Mouse (Mus musculus): Measurements from ENCODE around the gene Iqschfp. TPM values are rescaled to one million over a fixed set of nuclear protein-coding genes. Genes with fewer than 3 reads are reported as not detected.

Gene Iqschfp
- total RNA-seq, 2 experiments from 2014 or later = not detected

- DNase-seq (ENCODE audit: low spot score) = no peak
Measured at GRCm38 (mm10) chr3:68202162-68202902, 310.3 kb downstream of the Iqschfp start.

- no peak for DNase-seq (ENCODE audit: low spot score)
Measured at GRCm38 (mm10) chr3:68203934-68204467, 312.0 kb downstream of the Iqschfp start.

DNA sequence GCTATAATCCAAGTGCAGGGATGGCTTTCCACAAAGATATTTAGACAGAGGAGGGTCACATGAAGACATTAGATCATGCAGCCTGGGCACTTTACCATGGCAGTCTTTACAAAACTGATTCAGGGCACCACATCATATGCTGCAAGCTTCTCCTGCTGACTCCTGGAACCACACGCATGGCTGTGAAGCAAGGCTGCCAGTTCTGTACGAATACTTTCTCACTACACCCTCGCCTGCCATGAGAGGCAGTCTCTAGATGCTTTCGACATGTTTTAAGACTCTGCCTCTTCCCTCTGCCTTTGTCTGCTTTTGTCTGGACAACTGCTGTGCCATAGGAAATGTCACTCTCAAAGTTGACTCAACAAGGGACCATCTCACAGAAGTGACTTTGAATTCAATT lies 318.4 kb downstream of the Iqschfp start:
- no peak for DNase-seq (ENCODE audit: low spot score)

DNA sequence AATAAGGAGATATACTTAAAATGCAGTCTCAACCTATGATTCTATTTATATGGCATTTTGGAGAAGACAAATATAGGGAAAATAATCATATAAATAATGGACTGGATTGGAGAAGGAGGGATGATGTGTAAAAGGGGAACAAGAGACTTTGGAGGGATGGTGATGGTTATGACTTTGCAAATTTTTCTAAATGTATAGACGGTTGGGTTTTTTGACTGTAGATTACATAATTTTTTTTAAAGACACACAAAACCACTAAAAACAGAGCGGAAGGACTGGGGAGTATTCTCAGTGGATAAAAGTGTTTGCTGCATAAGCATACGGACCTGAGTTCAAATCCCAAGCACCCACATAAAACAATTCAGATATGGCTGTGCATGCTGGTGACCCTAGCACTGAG lies 329.4 kb downstream of the Iqschfp start:
- DNase-seq (ENCODE audit: low spot score) = no peak

GRCm38 (mm10) chr3:68239887-68240286 lies 347.9 kb downstream of the Iqschfp start:
- no peak for DNase-seq (ENCODE audit: low spot score)

DNA sequence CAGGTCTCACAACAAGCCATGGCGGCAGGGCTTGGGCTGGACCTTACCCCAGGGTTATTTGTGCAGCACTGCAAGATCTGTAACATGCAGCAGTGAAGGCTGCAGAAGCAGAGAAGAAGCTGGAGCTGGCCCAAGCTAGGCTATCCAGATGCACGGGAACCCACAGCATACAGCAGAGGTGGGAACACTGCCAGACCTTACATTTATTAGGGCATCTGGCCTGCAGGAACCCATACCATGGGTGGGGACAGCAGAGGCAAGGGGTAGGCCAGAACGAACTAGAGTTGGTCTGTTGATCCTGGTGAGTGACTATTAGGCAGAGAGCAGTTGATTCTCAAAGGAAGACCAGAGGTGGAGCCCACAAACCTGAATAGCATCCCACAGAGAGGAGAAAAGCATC lies 351.2 kb downstream of the Iqschfp start:
- DNase-seq (ENCODE audit: low spot score) = no peak

DNA sequence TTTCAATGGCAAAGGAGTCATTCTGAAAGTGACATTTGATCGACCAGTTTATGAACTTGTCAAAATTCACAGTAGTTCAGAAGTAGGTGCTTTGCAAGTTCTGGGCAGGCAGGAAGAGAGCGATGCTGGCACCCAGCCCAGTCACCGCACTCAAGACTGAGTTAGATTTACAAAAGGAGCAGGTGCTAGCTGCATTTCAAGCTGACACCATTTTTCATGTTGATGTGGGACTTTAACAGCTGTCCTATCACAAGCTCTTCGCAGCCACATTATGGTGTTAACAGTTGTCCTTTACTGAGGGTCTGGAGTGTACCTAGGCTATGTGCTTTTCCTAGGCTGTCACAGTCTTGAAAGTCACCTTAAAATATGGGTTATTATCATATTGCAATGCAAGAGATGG lies 354.1 kb downstream of the Iqschfp start:
- DNase-seq (ENCODE audit: low spot score) = no peak

GRCm38 (mm10) chr3:68250589-68250988 lies 358.6 kb downstream of the Iqschfp start:
- no peak for DNase-seq (ENCODE audit: low spot score)

GRCm38 (mm10) chr3:68252335-68252734 lies 360.3 kb downstream of the Iqschfp start:
- no peak for DNase-seq (ENCODE audit: low spot score)

DNA sequence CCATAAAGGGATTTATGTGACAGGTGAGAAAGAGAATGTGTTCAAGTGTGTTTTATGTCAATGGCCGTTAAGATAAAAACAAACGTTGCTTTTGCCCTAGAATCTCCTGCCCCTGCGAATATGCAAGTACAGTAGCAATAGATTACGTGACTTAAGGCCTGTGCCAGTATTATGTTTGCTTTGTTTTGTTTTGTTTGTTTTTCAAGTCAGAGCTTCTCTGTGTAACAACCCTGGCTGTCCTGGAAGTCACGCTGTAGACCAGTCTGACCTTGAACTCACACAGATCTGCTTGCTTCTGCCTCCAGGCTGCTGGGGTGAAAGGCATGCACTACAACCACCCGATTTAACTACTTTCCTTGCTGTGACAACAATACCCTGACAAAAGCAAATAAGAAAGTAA lies 370.3 kb downstream of the Iqschfp start:
- DNase-seq (ENCODE audit: low spot score) = no peak

DNA sequence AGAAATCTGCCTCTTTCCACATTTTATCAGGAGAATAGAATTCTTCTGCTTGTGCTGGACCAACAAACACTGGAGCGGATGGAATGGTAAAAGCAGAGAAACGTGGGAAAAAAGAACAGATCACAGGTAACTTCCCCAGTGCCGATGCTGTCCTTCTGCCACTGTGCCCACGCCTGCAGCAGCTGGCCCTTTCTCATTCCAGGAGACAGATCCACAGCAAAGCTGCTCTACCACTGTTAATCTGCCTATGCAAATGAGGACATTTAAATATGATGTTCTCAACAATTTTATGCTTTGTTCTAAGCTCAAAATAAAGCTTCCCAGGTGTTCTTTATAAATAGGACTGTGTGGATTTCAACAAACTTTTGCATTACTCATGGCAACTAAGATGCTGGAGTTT lies 375.9 kb downstream of the Iqschfp start:
- DNase-seq (ENCODE audit: low spot score) = no peak

- no peak for DNase-seq (ENCODE audit: low spot score)
Measured at GRCm38 (mm10) chr3:68269251-68269650, 377.2 kb downstream of the Iqschfp start.

DNA sequence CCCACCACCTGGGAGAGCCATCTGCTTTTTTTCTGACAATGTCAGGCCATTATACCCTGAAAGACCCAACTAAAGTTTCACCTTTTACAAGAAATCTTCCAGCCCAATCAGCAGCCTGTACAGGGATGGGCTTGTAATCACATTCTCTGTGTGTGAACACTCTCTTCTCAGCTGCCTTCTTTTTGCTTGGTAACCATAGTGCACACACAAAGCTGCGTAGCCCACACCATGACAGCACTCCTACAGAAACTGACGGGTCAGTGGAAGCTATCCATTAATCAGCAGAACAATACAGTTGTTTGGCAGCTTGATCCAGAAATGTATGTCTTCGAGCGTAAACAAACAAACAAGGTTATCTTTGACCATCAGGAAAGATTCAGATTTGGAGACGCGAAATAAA lies 378.2 kb downstream of the Iqschfp start:
- no peak for DNase-seq (ENCODE audit: low spot score)

DNA sequence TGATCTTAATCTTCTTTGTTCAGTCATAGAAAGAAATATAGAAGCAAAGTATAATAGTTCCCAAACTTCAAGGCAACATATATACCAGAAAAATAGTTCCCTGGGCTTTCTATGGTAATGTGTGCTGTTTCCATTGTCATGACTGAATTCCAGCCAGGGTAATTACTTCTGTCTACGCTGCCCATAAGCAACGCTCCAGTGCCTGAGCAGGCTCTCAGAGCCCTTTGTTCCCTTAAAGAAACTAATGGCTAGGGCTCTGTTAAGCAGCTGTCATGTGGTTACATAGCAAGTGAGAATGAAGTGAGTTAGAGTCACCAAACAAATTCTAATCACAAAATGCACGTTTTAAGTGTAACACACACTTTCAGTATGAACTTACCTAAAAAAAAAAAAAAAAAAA lies 379.4 kb downstream of the Iqschfp start:
- DNase-seq (ENCODE audit: low spot score) = no peak

DNA sequence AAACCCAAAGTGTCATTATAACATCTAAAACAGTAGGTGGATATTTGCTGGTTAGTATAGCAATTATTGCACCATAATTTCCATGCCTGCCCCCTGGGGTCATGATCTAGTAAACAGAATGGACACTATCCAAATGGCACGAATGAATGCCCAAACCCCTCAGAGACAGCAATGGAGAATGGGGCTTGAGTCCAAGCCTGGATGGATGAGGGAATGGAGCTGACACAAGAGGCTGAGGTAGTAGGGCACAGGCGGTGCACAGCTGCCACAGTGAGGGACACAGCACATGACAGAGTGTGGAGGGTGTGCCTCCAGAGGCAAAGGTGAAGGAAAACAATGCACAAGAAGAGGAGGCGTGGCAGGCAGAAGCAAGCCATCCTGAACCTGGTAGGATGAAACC lies 379.8 kb downstream of the Iqschfp start:
- DNase-seq (ENCODE audit: low spot score) = no peak

- DNase-seq (ENCODE audit: low spot score) = no peak
Measured at GRCm38 (mm10) chr3:68282844-68283594, 391.0 kb downstream of the Iqschfp start.

DNA sequence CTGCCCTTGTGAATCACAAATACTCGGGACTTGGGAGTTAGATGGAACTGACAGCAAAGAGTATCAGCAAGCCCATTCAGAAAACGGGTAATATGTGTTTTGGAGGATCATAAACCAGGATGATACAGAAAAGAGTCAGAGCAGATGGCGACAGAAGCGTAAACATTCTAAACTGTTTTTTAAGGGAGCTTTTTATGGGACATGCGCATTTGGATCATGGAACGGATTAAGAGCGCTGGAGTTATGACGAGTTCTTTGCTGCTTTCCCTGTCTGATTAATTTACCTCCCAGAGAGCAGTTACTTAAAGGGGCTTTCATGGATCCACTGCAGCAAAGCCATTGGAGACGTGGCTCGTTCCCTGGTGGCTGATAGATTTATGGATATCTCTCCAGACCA lies 391.6 kb downstream of the Iqschfp start:
- no peak for DNase-seq (ENCODE audit: low spot score)

GRCm38 (mm10) chr3:68284500-68284899 lies 392.5 kb downstream of the Iqschfp start:
- no peak for DNase-seq (ENCODE audit: low spot score)

DNA sequence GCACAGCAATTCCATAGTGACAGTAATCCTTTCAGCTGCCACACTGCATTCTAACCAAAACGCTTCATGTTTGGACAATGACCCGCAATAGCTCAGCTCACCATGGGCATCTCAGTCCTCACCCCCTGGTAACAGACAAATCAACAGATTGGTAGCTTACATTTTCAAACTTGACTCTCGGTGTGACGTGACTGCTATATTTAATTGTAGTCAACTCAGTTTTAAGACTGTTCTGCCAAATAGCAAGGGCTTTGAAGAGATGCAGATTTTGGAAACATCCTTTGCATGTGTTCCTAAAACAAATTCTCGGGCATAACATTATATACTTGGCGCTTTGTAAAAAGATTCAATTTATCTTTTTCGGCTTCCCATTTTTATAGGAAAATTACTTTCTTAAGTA lies 404.7 kb downstream of the Iqschfp start:
- no peak for DNase-seq (ENCODE audit: low spot score)

DNA sequence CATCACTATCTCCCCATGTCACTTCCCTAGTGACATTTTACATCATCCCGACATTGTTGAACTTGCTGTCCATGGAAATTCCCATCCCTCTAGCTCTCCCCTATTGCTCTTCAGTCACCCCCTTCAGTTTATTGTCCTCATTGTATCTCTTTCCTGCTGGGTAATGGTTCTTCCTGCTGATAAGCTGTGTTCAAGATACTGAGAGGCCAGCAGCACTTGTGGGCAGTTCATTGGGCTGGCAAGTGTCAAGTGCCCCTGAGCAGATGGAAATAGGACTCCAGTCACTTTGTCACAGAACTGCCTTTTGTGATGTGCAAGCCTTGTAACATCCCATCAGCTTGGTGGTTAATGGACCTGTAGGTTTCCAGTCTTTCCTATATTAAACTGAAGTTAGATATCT lies 413.6 kb downstream of the Iqschfp start:
- no peak for DNase-seq (ENCODE audit: low spot score)

- DNase-seq (ENCODE audit: low spot score) = no peak
Measured at GRCm38 (mm10) chr3:68306726-68307125, 414.7 kb downstream of the Iqschfp start.

- DNase-seq (ENCODE audit: low spot score) = no peak
Measured at GRCm38 (mm10) chr3:68325575-68325974, 433.5 kb downstream of the Iqschfp start.

DNA sequence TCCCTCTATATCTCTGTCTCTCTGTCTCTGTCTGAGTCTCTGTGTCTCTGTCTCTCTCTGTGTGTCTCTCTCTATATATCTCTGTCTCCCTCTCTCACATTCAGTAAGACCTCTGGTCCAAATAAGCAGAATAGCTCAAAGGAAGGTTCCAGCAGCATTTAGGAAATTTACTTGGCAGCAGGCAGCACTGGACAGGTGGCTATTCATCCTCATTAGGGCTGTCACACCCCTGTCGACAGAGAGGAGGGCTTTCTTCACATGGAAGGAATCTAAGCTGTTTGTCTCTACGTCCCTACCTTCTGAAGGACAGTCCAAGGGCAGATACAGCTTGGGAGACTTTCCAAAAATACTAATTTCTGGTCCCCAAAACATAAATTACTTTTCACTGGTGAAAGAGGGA lies 440.5 kb downstream of the Iqschfp start:
- no peak for DNase-seq (ENCODE audit: low spot score)
